Mouse (Mus musculus) intestine, postnatal 0 days (tissue): Measurements from ENCODE around the gene Nr1i2. TPM values are rescaled to one million over a fixed set of nuclear protein-coding genes. Genes with fewer than 3 reads are reported as not detected.

Experiments used
- ATAC-seq: fragments of 200-750 bp; cut with Nextera tagmentation; 2 replicates; pipeline ENCODE4 v1.8.0; 2017; ENCODE audit warnings: mild to moderate bottlenecking, moderate TSS enrichment, moderate library complexity
- H3K27ac ChIP-seq: fragments of 300-500 bp; sonication (generic); 2 replicates; pipeline ENCODE4 v1.5.1; 2014; ENCODE audit warnings: mild to moderate bottlenecking, low read depth, low read length, moderate library complexity
- H3K27me3 ChIP-seq: fragments of 300-500 bp; sonication (generic); replicated peaks from 2 replicates; pipeline ENCODE4 v1.6.1; 2014; ENCODE audit warnings: low read length, mixed read lengths; ENCODE audit not compliant: control insufficient read depth, insufficient read depth
- H3K36me3 ChIP-seq: fragments of 300-500 bp; sonication (generic); 2 replicates; pipeline ENCODE4 v1.6.1; 2014; ENCODE audit warnings: mild to moderate bottlenecking, moderate library complexity; ENCODE audit not compliant: control insufficient read depth, insufficient read depth
- H3K4me1 ChIP-seq: fragments of 300-500 bp; sonication (generic); replicated peaks from 2 replicates; pipeline ENCODE4 v1.6.1; 2014; ENCODE audit warnings: antibody characterized with exemption, low read length, mixed read lengths; ENCODE audit not compliant: control insufficient read depth, insufficient read depth
- H3K4me2 ChIP-seq: fragments of 300-500 bp; sonication (generic); replicated peaks from 2 replicates; pipeline ENCODE4 v1.6.1; 2014; ENCODE audit warnings: low read depth, mild to moderate bottlenecking, moderate library complexity
- H3K4me3 ChIP-seq: fragments of 300-500 bp; sonication (generic); 2 replicates; pipeline ENCODE4 v1.5.1; 2014; ENCODE audit warnings: low read depth, low read length
- H3K9ac ChIP-seq: fragments of 300-500 bp; sonication (generic); 2 replicates; pipeline ENCODE4 v1.6.1; 2014; ENCODE audit warnings: mild to moderate bottlenecking, low read depth, low read length
- H3K9me3 ChIP-seq: fragments of 300-500 bp; sonication (generic); 2 replicates; pipeline ENCODE4 v1.6.1; 2016; ENCODE audit warnings: mixed run types; ENCODE audit not compliant: control insufficient read depth
- CTCF ChIP-seq: sonication (generic); IDR thresholded peaks from 2 replicates; pipeline ENCODE4 v1.5.1; 2016; ENCODE audit warnings: low read depth, mild to moderate bottlenecking, control low read depth, antibody characterized with exemption, moderate library complexity
- WGBS: fragments of 180-500 bp; shearing (Covaris S2); extraction: QIAGEN DNeasy Blood & Tissue Kit; methylation state at CpG from one replicate; pipeline ENCODE4 v1.1.7; 2014; 5-methylcytosine and 5-hydroxymethylcytosine counted together
- polyA plus RNA-seq: library from polyadenylated mRNA; unstranded; fragments of >200 nt; fragmentation: Nextera tagmentation; extraction: Ambion mirVana; gene quantifications from 2 replicates; pipeline ENCODE4 v1.2.1, GENCODE M21; 2015

Gene Nr1i2
- polyA plus RNA-seq, 1 experiment from 2014 or later: 23.1 TPM

- Histone ChIP-seq H3K27ac (peak overlapping the region; percentile 60), H3K9me3 (no peaks in the 10 kb centered on the region), H3K4me2 (peak overlapping the region; percentile 18; the same call in 1 of the 2 replicates), H3K4me3 (no peak overlapping the region), H3K27me3 (no peaks in the 10 kb centered on the region), H3K9ac (no peak overlapping the region), H3K36me3 (no peaks in the 10 kb centered on the region), H3K4me1 (no peaks in the 10 kb centered on the region)
- TF ChIP-seq CTCF: no peak
- peak; percentile 93 for ATAC-seq
- 51% methylated on average over 7 of the region's 7 CpGs for WGBS
These were observed 12.0 kb downstream of the Nr1i2 start for GRCm38 (mm10) chr16:38282559-38283160.

- TF ChIP-seq CTCF: no peak
- H3K27me3 ChIP-seq: no peaks in the 10 kb centered on the region
- WGBS: 72% methylated on average over 7 of the region's 7 CpGs
- no peak overlapping the region for H3K27ac ChIP-seq
- H3K4me1 ChIP-seq: no peaks in the 10 kb centered on the region
- no peak for ATAC-seq
- H3K36me3 ChIP-seq: no peaks in the 10 kb centered on the region
- no peak overlapping the region for H3K4me2 ChIP-seq
- H3K4me3 ChIP-seq: no peak overlapping the region
- H3K9me3 ChIP-seq: no peaks in the 10 kb centered on the region
- H3K9ac ChIP-seq: no peak overlapping the region
These were observed 13.7 kb downstream of the Nr1i2 start for GRCm38 (mm10) chr16:38280951-38281350.

DNA sequence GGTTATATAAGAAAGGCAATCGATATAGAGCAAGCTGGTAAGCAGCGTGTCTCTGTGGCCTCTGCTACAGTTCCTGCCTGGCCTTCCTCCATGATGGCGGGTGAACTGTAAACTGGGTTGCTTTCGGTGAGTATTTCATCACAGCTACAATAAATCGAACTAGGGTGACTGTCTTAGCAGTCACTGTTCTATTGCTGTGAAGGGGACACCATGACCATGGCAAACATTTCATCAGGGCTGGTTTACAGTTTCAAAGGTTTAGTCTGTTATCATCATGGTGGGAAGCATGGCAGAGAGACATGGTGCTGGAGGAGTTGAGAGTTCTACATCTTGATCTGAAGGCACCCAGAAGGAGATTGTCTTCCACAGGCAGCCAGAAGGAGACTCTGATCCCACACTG, 14.8 kb downstream of the Nr1i2 start:
- Histone ChIP-seq H3K9me3 (no peaks in the 10 kb centered on the region), H3K4me2 (no peak overlapping the region), H3K27ac (peak overlapping the region; percentile 57), H3K27me3 (no peaks in the 10 kb centered on the region), H3K9ac (no peak overlapping the region), H3K36me3 (no peaks in the 10 kb centered on the region), H3K4me1 (no peaks in the 10 kb centered on the region), H3K4me3 (no peak overlapping the region)
- TF ChIP-seq CTCF: no peak
- WGBS: 60% methylated on average over 5 of the region's 5 CpGs
- peak; percentile 22; the same call in 1 of the 2 replicates for ATAC-seq

- TF ChIP-seq CTCF: no peak
- no peak overlapping the region for H3K27ac ChIP-seq
- H3K36me3 ChIP-seq: no peaks in the 10 kb centered on the region
- H3K4me2 ChIP-seq: no peak overlapping the region
- no peak overlapping the region for H3K4me3 ChIP-seq
- no peaks in the 10 kb centered on the region for H3K9me3 ChIP-seq
- H3K27me3 ChIP-seq: no peaks in the 10 kb centered on the region
- WGBS: 62% methylated on average over 2 of the region's 2 CpGs
- H3K4me1 ChIP-seq: no peaks in the 10 kb centered on the region
- no peak overlapping the region for H3K9ac ChIP-seq
- no peak for ATAC-seq
These were observed 19.9 kb downstream of the Nr1i2 start for GRCm38 (mm10) chr16:38274737-38275136.

DNA sequence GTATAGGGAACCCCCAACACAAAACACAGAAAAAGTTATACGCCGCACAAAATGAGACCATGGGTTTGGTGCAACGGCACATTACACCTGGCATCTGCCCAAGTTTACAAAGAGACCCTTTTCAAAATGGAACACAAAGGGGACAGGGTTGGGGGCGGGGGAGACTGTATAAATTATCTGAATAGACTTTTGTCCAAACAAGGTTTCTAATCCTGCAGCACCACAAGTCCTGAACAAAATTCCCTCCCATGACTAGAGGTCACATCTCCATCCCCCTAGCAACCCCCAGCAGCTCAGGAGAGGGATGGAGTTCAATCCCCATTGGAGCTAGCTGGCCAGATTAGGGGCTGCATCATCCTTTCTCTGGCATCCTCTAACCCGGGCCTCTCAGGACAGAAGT, 22.1 kb downstream of the Nr1i2 start:
- ATAC-seq: no peak
- 74% methylated on average over 5 of the region's 5 CpGs for WGBS
- Histone ChIP-seq H3K4me2 (no peak overlapping the region), H3K9ac (no peak overlapping the region), H3K4me1 (no peaks in the 10 kb centered on the region), H3K36me3 (no peaks in the 10 kb centered on the region), H3K27me3 (no peaks in the 10 kb centered on the region), H3K4me3 (no peak overlapping the region), H3K27ac (no peak overlapping the region), H3K9me3 (no peaks in the 10 kb centered on the region)
- TF ChIP-seq CTCF: no peak

GRCm38 (mm10) chr16:38271601-38272000, 23.0 kb downstream of the Nr1i2 start:
- peak; percentile 78 for ATAC-seq

More at GRCm38 (mm10) chr16:38271601-38272000, 23.0 kb downstream of the Nr1i2 start:
- Histone ChIP-seq H3K27me3 (no peaks in the 10 kb centered on the region), H3K4me1 (no peaks in the 10 kb centered on the region), H3K27ac (peak overlapping the region; percentile 54; the same call in 1 of the 2 replicates), H3K9ac (no peak overlapping the region), H3K36me3 (no peaks in the 10 kb centered on the region), H3K4me2 (no peak overlapping the region), H3K4me3 (no peak overlapping the region), H3K9me3 (no peaks in the 10 kb centered on the region)
- TF ChIP-seq CTCF: peak; percentile 10; the same call in 1 of the 2 replicates
- 32% methylated on average over 3 of the region's 3 CpGs for WGBS
